Mouse (Mus musculus) CH12.LX (cell line): Measurements from ENCODE around the gene Heyl. TPM values are rescaled to one million over a fixed set of nuclear protein-coding genes. Genes with fewer than 3 reads are reported as not detected.
A peak's percentile ranks its signal among the peaks of the same experiment; 100 is the strongest.
"Not testable (repeated sequence)": the region's sequence is repeated elsewhere in the genome, so short reads cannot be mapped to it uniquely, and the experiment has no call there.

Source experiments
- DNase-seq: peaks from one replicate; pipeline ENCODE4 v3.0.0-alpha.2; 2013; ENCODE audit errors: extremely low read depth
- H3K27ac ChIP-seq: 2 replicates; pipeline ENCODE4 v1.5.1; 2012; ENCODE audit warnings: low read depth, mild to moderate bottlenecking, control low read depth, moderate library complexity; ENCODE audit not compliant: insufficient read depth
- H3K27me3 ChIP-seq: replicated peaks from 2 replicates; pipeline ENCODE3; 2012; ENCODE audit warnings: inconsistent platforms
- H3K36me3 ChIP-seq, 2 experiments: replicated peaks in 1 of 2; 2 replicates each; pipeline versions ENCODE3 to v1.6.1; 2012; ENCODE audit warnings: inconsistent platforms in 1 of 2, low read length in 1 of 2, mild to moderate bottlenecking in 1 of 2, mixed read lengths in 1 of 2, moderate library complexity in 1 of 2; ENCODE audit not compliant: control insufficient read depth in 1 of 2, insufficient read depth in 1 of 2
- H3K4me1 ChIP-seq, 2 experiments: 2 replicates each; pipeline ENCODE4 v1.6.1; 2012; ENCODE audit warnings: inconsistent platforms in 1 of 2, moderate library complexity in 1 of 2; ENCODE audit not compliant: insufficient read depth in 2 of 2, control insufficient read depth in 1 of 2
- H3K4me2 ChIP-seq: 2 replicates; pipeline ENCODE4 v1.6.1; 2012; ENCODE audit warnings: low read depth, mild to moderate bottlenecking, control low read depth; ENCODE audit not compliant: poor library complexity, insufficient read depth, severe bottlenecking
- H3K4me3 ChIP-seq, 3 experiments: fragments of 150-350 bp in 1 of 3; sonication (generic) in 1 of 3; replicated peaks in 1 of 3; 2 replicates each; pipeline versions ENCODE3 to v1.5.1; 2011 to 2012; ENCODE audit warnings: low read depth in 2 of 3, low read length in 2 of 3, mild to moderate bottlenecking in 2 of 3, moderate library complexity in 2 of 3, control low read depth in 1 of 3, improper control_type of control experiment in 1 of 3, inconsistent platforms in 1 of 3, mixed read lengths in 1 of 3; ENCODE audit not compliant: poor library complexity in 1 of 3
- H3K79me2 ChIP-seq: replicated peaks from 2 replicates; pipeline ENCODE4 v1.6.1; 2012; ENCODE audit warnings: mild to moderate bottlenecking, moderate library complexity; ENCODE audit not compliant: control insufficient read depth, poor library complexity, insufficient read depth, severe bottlenecking; ENCODE audit errors: extremely low read depth
- H3K9ac ChIP-seq: 2 replicates; pipeline ENCODE4 v1.6.1; 2012; ENCODE audit warnings: low read depth, mild to moderate bottlenecking, control low read depth, moderate library complexity; ENCODE audit not compliant: insufficient read depth
- H3K9me3 ChIP-seq: replicated peaks from 2 replicates; pipeline ENCODE3; 2012; ENCODE audit warnings: low read length, inconsistent platforms, mixed read lengths
- CHD1 ChIP-seq: IDR thresholded peaks from 2 replicates; pipeline ENCODE4 v1.6.1; 2012; ENCODE audit warnings: low read depth, low read length, improper control_type of control experiment, inconsistent platforms
- ETS1 ChIP-seq: conservative IDR thresholded peaks from 2 replicates; pipeline ENCODE4 v1.6.1; 2012; ENCODE audit warnings: low read depth, mild to moderate bottlenecking, inconsistent platforms, low read length, improper control_type of control experiment, moderate library complexity
- KAT2A ChIP-seq: IDR thresholded peaks from 2 replicates; pipeline ENCODE4 v1.6.1; 2012; ENCODE audit warnings: low read length, improper control_type of control experiment, inconsistent platforms; ENCODE audit not compliant: insufficient replicate concordance
- MEF2A ChIP-seq: IDR thresholded peaks from 2 replicates; pipeline ENCODE4 v1.6.1; 2014; ENCODE audit warnings: low read depth, mild to moderate bottlenecking, inconsistent platforms, low read length, improper control_type of control experiment, borderline replicate concordance
- MXI1 ChIP-seq: IDR thresholded peaks from 2 replicates; pipeline ENCODE4 v1.6.1; 2011; ENCODE audit warnings: mild to moderate bottlenecking, low read depth, low read length, improper control_type of control experiment
- MYC ChIP-seq: IDR thresholded peaks from 2 replicates; pipeline ENCODE4 v1.6.1; 2011; ENCODE audit warnings: low read depth, mild to moderate bottlenecking, improper control_type of control experiment, low read length
- RCOR1 ChIP-seq: conservative IDR thresholded peaks from 2 replicates; pipeline ENCODE4 v1.6.1; 2012; ENCODE audit warnings: low read depth, mild to moderate bottlenecking, inconsistent platforms, low read length, improper control_type of control experiment
- USF1 ChIP-seq: IDR thresholded peaks from 2 replicates; pipeline ENCODE4 v1.6.1; 2014; ENCODE audit warnings: low read depth, mild to moderate bottlenecking, inconsistent platforms, low read length, improper control_type of control experiment
- ZMIZ1 ChIP-seq: IDR thresholded peaks from 2 replicates; pipeline ENCODE4 v1.6.1; 2012; ENCODE audit warnings: low read depth, mild to moderate bottlenecking, inconsistent platforms, low read length, improper control_type of control experiment
- dilution Hi-C: fragments of 300-500 bp; cut with MboI; formaldehyde crosslinking; loops from 2 replicates; pipeline ENCODE4 v1.14.3; 2020; ENCODE audit warnings: low sequenced_read_pairs; ENCODE audit not compliant: extremely low pct_unique_long_range_greater_than_20kb, extremely low pct_ligation_motif_present
- in situ Hi-C: fragments of 300-500 bp; cut with MboI; formaldehyde crosslinking; loops from 3 replicates; pipeline ENCODE4 v1.14.3; 2019; ENCODE audit warnings: low sequenced_read_pairs, low pct_ligation_motif_present, low pct_unique_long_range_greater_than_20kb, mixed read lengths
- polyA plus RNA-seq: library from polyadenylated mRNA; unstranded; fragments of >175 nt; gene quantifications from 2 replicates; pipeline ENCODE4 v1.2.1, GENCODE M21; 2012; ENCODE audit warnings: low read depth; ENCODE audit not compliant: insufficient read length
- total RNA-seq, 2 experiments: library from RNA; depleted of rRNA; stranded (reverse); fragments of 300-350 nt in 1 of 2; fragments of >200 nt in 1 of 2; gene quantifications; 2 replicates each; pipeline ENCODE4 v1.2.3; 2012 to 2014

Gene Heyl
- total and polyA plus RNA-seq, 3 experiments: not detected

DNA sequence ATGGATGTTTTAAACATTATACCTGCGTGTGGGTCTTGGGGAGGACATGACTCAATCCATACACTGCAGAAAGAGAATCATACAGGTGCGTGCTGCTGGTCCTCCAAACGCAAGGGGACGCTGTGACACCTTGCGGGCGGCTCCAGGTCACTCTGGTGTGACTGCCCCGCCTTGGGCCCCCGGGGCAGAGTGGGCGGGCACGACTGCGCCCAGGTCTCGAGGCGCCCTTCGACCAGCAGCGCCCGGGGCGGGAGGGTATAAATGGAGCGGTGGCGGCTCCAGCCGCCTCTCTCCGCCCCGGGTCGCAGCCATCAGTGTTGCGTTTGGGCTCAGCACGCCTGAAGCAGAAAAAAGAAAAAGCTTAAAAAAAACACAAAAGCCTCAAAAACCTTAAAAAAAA lies 49.1 kb downstream of the Heyl start (continued):
- TF ChIP-seq KAT2A (0 out of 2 replicates have a peak, but pooled peaks have one; percentile 43), ETS1 (no peak), MEF2A (peak; percentile 57; the same call in 1 of the 2 replicates), RCOR1 (no peak), USF1 (no peak), CHD1 (no peak), ZMIZ1 (peak; percentile 79; the same call in 1 of the 2 replicates)

DNA sequence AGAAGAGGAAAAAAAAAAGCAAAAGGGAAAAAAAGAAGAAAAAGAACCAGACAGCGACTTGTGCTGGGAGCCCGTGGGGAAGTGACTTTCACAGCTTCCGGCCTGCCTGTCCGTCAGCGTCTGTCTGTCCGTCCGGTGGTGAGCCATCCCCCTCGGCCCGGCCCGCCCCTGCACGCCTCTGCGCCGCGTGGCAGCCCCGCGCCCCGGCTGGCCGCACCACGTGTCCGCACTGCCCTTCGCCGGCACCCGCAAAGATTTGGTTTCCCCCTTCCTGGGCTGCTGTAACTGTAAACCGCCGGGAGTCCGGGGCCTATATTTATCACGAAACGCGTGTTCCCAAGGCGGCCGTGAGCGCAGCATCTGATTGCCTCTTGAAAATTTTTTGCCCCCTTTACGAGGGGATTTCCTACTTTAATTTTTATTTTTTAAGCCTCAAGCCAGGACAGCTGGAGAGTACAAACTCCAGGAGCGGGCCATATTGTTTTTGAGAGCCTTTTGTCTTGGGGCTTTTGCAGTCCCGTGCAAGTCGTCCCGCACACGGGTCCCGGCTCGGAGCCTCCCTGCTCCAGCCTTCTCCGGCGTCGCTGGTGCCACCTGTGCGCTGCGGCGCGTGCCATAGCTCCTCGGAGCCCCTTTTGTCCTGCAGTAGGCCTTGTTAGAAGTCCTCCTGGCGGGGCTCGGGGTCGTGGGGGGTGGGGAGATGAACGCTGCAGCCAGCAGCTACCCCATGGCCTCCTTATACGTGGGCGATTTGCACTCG lies 49.7 kb downstream of the Heyl start:
- Histone ChIP-seq H3K9ac (peak overlapping the region; percentile 77), H3K4me2 (peak overlapping the region; percentile 41; the same call in 1 of the 2 replicates), H3K4me3 (peak overlapping the region; percentile 17 to 90 (median 41)), H3K79me2 (peaks cover 51% of the 10 kb centered on the region), H3K36me3 (peaks cover 14 to 43% of the 10 kb centered on the region in 2 experiments), H3K4me1 (peaks cover 6 to 33% of the 10 kb centered on the region in 2 experiments; a peak in 3 of 4 replicates)
- TF ChIP-seq MYC (0 out of 2 replicates have a peak, but pooled peaks have one; percentile 15), MXI1 (peak; percentile 68)
- H3K27ac ChIP-seq, H3K27me3 ChIP-seq, H3K9me3 ChIP-seq, DNase-seq, dilution Hi-C loops: not testable (repeated sequence)
- in situ Hi-C loops: loop anchor here (25.0 kb wide), 1 partner anchor 554 kb away; no protein-coding TSS in a partner anchor

DNA sequence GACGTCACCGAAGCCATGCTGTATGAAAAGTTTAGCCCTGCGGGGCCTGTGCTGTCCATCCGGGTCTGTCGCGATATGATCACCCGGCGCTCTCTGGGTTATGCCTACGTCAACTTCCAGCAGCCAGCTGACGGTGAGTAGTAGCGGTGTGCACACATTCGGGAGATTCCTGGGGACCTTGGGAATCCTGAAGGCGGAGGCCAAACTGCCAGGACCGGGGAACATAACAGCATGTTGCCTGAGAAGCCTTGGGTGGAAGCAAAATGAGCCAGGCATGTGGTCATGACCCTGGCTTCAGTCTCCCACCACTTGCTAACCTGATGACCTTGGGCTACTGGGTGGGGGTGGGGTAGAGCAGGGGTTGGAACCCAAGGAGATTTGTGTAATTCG lies 50.3 kb downstream of the Heyl start:
- in situ Hi-C loops: loop anchor here (25.0 kb wide), 1 partner anchor 554 kb away; no protein-coding TSS in a partner anchor
- H3K79me2 ChIP-seq: peaks cover 57% of the 10 kb centered on the region
- peaks cover 6 to 33% of the 10 kb centered on the region in 2 experiments; a peak in 3 of 4 replicates for H3K4me1 ChIP-seq
- H3K36me3 ChIP-seq: peaks cover 19 to 48% of the 10 kb centered on the region in 2 experiments
- peak overlapping the region; percentile 98 for H3K4me2 ChIP-seq
- H3K27me3 ChIP-seq, DNase-seq, H3K27ac ChIP-seq, H3K9me3 ChIP-seq, dilution Hi-C loops: not testable (repeated sequence)
- H3K4me3 ChIP-seq: peak overlapping the region; percentile 80 to 90 (median 86)
- peak overlapping the region; percentile 77 for H3K9ac ChIP-seq
